Mouse (Mus musculus) stomach, postnatal 0 days (tissue): ENCODE measurements around the gene Smc4. TPM values are rescaled to one million over a fixed set of nuclear protein-coding genes. Genes with fewer than 3 reads are reported as not detected.

Experiments used
- ATAC-seq: fragments of 200-750 bp; cut with Nextera tagmentation; 2 replicates; pipeline ENCODE4 v1.8.0; 2017; ENCODE audit not compliant: low FRiP score, low TSS enrichment
- DNase-seq: peaks from one replicate; pipeline ENCODE4 v3.0.0-alpha.2; 2016; ENCODE audit warnings: low spot score
- H3K27ac ChIP-seq: fragments of 300-500 bp; sonication (generic); replicated peaks from 2 replicates; pipeline ENCODE4 v1.5.1; 2014; ENCODE audit warnings: mild to moderate bottlenecking, control low read depth
- H3K27me3 ChIP-seq: fragments of 300-500 bp; sonication (generic); 2 replicates; pipeline ENCODE4 v1.6.1; 2014; ENCODE audit warnings: low read length; ENCODE audit not compliant: control insufficient read depth, insufficient read depth
- H3K36me3 ChIP-seq: fragments of 300-500 bp; sonication (generic); 2 replicates; pipeline ENCODE4 v1.6.1; 2014; ENCODE audit warnings: low read length, mixed read lengths; ENCODE audit not compliant: control insufficient read depth, insufficient read depth
- H3K4me1 ChIP-seq: fragments of 300-500 bp; sonication (generic); replicated peaks from 2 replicates; pipeline ENCODE4 v1.6.1; 2014; ENCODE audit warnings: antibody characterized with exemption; ENCODE audit not compliant: control insufficient read depth, insufficient read depth
- H3K4me2 ChIP-seq: fragments of 300-500 bp; sonication (generic); replicated peaks from 2 replicates; pipeline ENCODE4 v1.6.1; 2014; ENCODE audit warnings: low read depth, mild to moderate bottlenecking, control low read depth, moderate library complexity
- H3K4me3 ChIP-seq: fragments of 300-500 bp; sonication (generic); 2 replicates; pipeline ENCODE4 v1.5.1; 2014; ENCODE audit warnings: low read depth, low read length, control low read depth
- H3K9ac ChIP-seq: fragments of 300-500 bp; sonication (generic); 2 replicates; pipeline ENCODE4 v1.6.1; 2014; ENCODE audit warnings: mild to moderate bottlenecking, low read length, control low read depth, mixed read lengths
- H3K9me3 ChIP-seq: fragments of 300-500 bp; sonication (generic); 2 replicates; pipeline ENCODE4 v1.6.1; 2016; ENCODE audit warnings: low read length; ENCODE audit not compliant: control insufficient read depth
- CTCF ChIP-seq: IDR thresholded peaks from 2 replicates; pipeline ENCODE4 v1.5.1; 2016; ENCODE audit warnings: antibody characterized with exemption, low read depth, mild to moderate bottlenecking, moderate library complexity
- EP300 ChIP-seq: optimal IDR thresholded peaks from 2 replicates; pipeline ENCODE3; 2016; ENCODE audit warnings: antibody characterized with exemption
- WGBS: fragments of 180-500 bp; shearing (Covaris S2); extraction: QIAGEN DNeasy Blood & Tissue Kit; methylation state at CpG from one replicate; pipeline ENCODE4 v1.1.7; 2014; 5-methylcytosine and 5-hydroxymethylcytosine counted together
- polyA plus RNA-seq: library from polyadenylated mRNA; unstranded; fragments of >200 nt; fragmentation: Nextera tagmentation; extraction: Ambion mirVana; gene quantifications from 2 replicates; pipeline ENCODE4 v1.2.1, GENCODE M21; 2015

The Smc4 gene
- polyA plus RNA-seq, 1 experiment from 2014 or later = 56.4 TPM

DNA sequence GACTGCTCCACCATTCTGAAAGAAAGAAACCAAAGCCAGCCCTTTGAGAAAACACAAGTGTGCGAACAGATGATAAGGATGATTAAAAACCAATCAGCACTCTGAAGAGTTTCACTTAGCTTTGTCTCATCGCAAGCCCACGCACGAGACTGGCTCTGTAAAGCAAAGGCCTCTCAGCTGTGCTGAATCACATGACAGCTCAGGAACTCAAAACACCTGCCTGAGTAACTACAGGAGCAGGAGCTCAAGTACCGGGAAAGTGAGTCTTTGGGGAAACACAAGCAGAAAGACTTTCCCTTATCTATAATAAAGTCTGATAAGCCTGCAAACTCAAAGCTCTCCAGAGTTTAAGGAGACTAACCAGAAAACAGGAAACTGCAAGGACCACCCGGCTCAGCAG, 37.1 kb upstream of the Smc4 start:
- no peaks in the 10 kb centered on the region for H3K4me1 ChIP-seq
- no peak overlapping the region for H3K4me2 ChIP-seq
- no peak overlapping the region for H3K4me3 ChIP-seq
- H3K27me3 ChIP-seq = no peaks in the 10 kb centered on the region
- TF ChIP-seq EP300 = no peak
- no peak for TF ChIP-seq CTCF
- no peak overlapping the region for H3K9ac ChIP-seq
- DNase-seq (peak; percentile 36), ATAC-seq (no peak)
- H3K9me3 ChIP-seq = no peaks in the 10 kb centered on the region
- WGBS = 54% methylated on average over 6 of the region's 6 CpGs
- H3K36me3 ChIP-seq = peaks cover 3% of the 10 kb centered on the region; the same call in 1 of the 2 replicates
- H3K27ac ChIP-seq = no peak overlapping the region

DNA sequence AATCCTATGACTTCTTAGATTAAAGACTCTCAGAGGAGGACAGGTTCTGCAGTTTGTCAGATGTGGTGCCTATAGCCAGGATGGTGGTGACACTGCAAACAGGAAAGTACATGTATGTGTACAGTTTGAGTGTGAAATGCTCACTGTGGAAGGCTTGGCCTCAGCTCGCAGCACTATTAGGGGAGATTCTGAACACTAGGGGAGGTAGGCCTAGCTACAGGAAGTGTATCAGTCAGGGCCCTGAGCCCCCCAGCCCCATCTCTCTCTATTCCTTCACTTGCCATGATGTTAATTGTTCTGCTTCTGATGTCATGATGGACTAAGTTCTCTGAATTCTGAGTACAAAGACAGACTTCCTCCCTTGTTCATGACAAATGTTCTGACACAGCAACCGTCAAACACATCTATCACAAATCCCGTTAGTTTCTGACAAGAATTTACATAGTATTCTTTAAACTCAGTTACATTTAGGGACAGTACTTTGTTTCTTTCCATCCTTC, 35.4 kb upstream of the Smc4 start:
- Histone ChIP-seq H3K27me3 (no peaks in the 10 kb centered on the region), H3K4me3 (no peak overlapping the region), H3K36me3 (peaks cover 3% of the 10 kb centered on the region; the same call in 1 of the 2 replicates), H3K9me3 (no peaks in the 10 kb centered on the region), H3K4me1 (no peaks in the 10 kb centered on the region), H3K9ac (no peak overlapping the region), H3K4me2 (no peak overlapping the region), H3K27ac (no peak overlapping the region)
- TF ChIP-seq CTCF (no peak), EP300 (no peak)
- no peak for ATAC-seq
- 70% methylated on average over 3 of the region's 3 CpGs for WGBS
- no peak for DNase-seq

DNA sequence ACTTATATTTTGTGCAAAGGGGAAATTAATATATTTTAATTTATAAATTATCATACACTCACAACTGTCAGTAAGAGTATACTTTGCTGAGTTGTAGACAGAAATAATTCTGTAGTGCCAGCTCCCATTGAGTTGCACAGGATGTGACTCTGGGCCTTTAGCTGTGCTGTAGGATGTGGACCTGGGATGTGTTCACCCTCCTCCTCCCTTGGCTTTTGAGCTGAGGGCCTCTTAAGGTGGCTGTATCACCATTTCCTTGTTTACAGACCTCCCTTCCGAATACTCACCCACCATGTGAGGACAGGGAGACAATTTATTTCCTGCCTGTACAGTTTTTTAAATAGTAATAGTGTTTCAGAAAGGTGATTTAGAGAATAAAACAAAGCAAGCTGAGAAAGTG, 31.0 kb upstream of the Smc4 start:
- no peak for ATAC-seq
- Histone ChIP-seq H3K36me3 (no peaks in the 10 kb centered on the region), H3K9ac (no peak overlapping the region), H3K27ac (no peak overlapping the region), H3K4me3 (no peak overlapping the region), H3K9me3 (no peaks in the 10 kb centered on the region), H3K27me3 (no peaks in the 10 kb centered on the region), H3K4me2 (no peak overlapping the region), H3K4me1 (no peaks in the 10 kb centered on the region)
- DNase-seq = no peak
- WGBS = 33% methylated on average over 1 of the region's 1 CpGs
- TF ChIP-seq CTCF = no peak
- no peak for TF ChIP-seq EP300

DNA sequence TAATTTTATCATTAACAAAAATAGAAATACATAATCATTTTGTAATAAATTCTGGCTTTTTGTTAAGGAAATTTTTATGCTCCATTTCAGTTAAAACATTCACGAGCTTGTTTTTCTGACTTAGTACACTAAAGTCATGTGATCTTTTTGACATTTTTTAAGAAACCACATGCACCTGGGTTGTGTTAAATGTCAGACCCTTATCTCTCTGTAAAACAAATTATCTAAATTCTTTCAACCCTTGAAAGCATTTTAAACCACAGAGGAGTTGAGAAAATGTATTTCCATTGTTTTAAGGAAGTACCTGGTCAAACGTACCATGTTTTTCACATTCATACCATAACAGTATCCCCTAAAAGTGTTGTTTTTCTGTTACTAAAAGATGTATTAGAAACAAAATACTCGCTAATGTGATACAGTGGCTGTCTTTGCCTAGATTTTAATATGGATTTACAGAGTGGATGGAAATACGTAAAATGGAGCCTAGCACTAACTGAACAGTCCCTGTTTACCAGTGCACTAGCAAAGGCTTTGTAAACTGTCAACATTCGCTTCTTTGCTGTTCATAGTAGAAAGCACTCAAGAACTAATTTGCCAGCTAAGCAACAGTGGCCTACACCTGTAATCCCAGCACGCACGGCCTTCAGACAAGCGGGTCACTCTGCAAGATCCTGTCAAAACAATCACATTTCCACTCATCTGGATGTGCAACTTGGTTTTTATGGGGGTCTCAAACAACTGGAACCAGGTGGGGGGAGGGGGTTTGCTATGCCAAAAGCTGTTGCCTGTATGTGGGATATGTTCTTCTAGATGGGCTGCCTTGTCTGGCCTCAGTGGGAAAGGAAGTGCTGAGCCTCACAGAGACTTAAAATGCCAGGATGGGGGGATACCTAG, 29.7 kb upstream of the Smc4 start:
- Histone ChIP-seq H3K4me2 (no peak overlapping the region), H3K4me3 (no peak overlapping the region), H3K9ac (no peak overlapping the region), H3K27me3 (no peaks in the 10 kb centered on the region), H3K4me1 (no peaks in the 10 kb centered on the region), H3K36me3 (no peaks in the 10 kb centered on the region), H3K27ac (no peak overlapping the region), H3K9me3 (no peaks in the 10 kb centered on the region)
- ATAC-seq (no peak), DNase-seq (no peak)
- WGBS = 80% methylated on average over 8 of the region's 8 CpGs
- TF ChIP-seq EP300 (no peak), CTCF (no peak)

DNA sequence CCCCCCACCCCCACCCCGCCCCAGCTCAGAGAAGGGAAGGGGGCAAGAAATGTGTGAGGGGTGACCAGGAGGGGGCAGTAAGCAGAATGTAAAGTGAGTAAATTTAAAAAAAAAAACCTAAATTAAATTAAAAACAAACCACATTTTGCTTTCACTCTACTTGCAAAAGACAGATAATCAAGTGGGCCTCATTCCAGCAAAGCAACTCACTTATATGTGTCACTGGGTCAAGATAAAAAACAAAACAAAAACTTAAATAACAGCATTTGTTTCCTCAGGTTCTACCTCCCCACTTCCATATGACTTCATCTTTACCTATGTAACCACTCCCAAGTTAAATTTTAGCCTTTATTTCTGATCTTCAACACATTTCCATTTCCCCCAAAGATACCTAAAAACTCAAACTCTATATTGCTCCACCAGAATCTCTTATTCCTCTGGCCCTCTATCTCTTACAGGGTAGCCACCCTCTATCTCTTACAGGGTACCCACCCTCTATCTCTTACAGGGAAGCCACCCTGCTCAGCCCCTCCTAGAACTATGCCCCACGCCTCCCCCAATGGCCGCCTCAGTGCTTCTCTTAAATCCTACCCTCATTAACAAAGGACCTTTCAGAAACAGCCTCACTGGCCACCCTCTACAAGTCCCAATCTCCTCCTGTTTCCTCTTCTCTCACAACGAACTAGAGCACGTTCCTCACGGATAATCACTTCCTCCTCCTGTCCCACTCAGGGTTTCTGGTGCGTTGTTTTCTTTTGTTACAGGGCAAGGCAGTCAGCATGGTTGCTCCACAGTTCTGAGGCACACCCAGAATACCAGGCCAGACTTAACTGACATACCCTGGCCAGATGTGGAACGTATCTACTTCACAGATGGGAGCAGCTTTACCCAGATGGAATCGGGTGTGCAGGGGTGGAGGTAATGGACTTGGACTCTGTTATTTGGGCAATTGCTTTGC, 28.7 kb upstream of the Smc4 start:
- Histone ChIP-seq H3K4me2 (no peak overlapping the region), H3K9me3 (no peaks in the 10 kb centered on the region), H3K4me3 (no peak overlapping the region), H3K9ac (no peak overlapping the region), H3K36me3 (no peaks in the 10 kb centered on the region), H3K27ac (no peak overlapping the region), H3K4me1 (no peaks in the 10 kb centered on the region), H3K27me3 (no peaks in the 10 kb centered on the region)
- no peak for DNase-seq
- 60% methylated on average over 9 of the region's 9 CpGs for WGBS
- ATAC-seq = no peak
- TF ChIP-seq CTCF (no peak), EP300 (no peak)
